Mouse (Mus musculus): ENCODE measurements at regions not wholly inside any gene's neighbourhood (a gene's known extent, or its start where the extent isn't known, plus 50 kb on each side); places are given as distances from the start of the nearest gene placed in this dataset.
"Not testable (repeated sequence)": the region's sequence is repeated elsewhere in the genome, so short reads cannot be mapped to it uniquely, and the experiment has no call there.

DNA sequence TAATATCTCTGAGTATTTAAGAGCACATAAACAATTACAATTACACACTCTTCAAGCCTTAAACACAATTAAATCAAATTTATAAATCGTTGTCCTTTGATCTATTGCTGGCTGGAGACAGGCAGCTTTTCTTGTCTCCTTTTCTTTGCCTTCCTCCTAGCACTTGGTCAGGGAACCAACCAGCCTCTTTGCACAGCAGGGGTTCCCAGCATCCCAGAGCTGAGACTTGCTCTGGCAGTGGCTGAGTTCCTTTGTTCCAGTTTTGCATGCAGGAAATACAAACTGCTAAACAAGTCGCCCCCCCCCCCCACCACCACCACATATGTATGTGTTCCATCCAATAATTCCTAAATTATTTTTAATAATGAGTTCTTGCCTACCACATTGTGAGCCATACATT, 166.7 kb downstream of the Dio2 start:
- Histone ChIP-seq H3K9ac (ENCODE audit: insufficient read depth, low read depth, low read length, poor library complexity, severe bottlenecking) (no peak overlapping the region), H3K36me3 (ENCODE audit: control insufficient read depth, insufficient read depth, low read length, poor library complexity, severe bottlenecking) (no peaks in the 10 kb centered on the region), H3K9me3 (ENCODE audit: control insufficient read depth, insufficient read depth, low read depth, low read length) (no peaks in the 10 kb centered on the region), H3K27ac (ENCODE audit: insufficient read depth, low read depth, low read length, poor library complexity, severe bottlenecking) (no peak overlapping the region), H3K4me1 (ENCODE audit: control insufficient read depth in 2 of 2, insufficient read depth in 2 of 2, low read length in 2 of 2, poor library complexity in 1 of 2) (no peaks in the 10 kb centered on the region), H3K4me3 (ENCODE audit: insufficient read depth in 1 of 2, low read depth in 1 of 2, low read length in 2 of 2, poor library complexity in 1 of 2, severe bottlenecking in 1 of 2) (no peak overlapping the region)
- in situ Hi-C loops (cut with MboI; ENCODE audit: low sequenced_read_pairs in 2 of 2, unreplicated experiment in 2 of 2): loop anchor here in 1 of 2 experiments (25.0 kb wide), 1 partner anchor 741 kb away; no protein-coding TSS in a partner anchor
- no peak for TF ChIP-seq MAFK (IDR thresholded peaks at IDR 0.05; ENCODE audit: insufficient read depth, low read depth, low read length)
- TF ChIP-seq HCFC1 (IDR thresholded peaks at IDR 0.05; ENCODE audit: borderline replicate concordance, insufficient read depth, low read length): no peak
- peak; percentile 12 for DNase-seq (ENCODE audit: low read depth, low spot score)

- Histone ChIP-seq H3K9me3 (ENCODE audit: control insufficient read depth, insufficient read depth, low read depth, low read length) (no peaks in the 10 kb centered on the region), H3K27ac (ENCODE audit: insufficient read depth, low read depth, low read length, poor library complexity, severe bottlenecking) (no peak overlapping the region), H3K9ac (ENCODE audit: insufficient read depth, low read depth, low read length, poor library complexity, severe bottlenecking) (no peak overlapping the region), H3K4me3 (ENCODE audit: insufficient read depth in 1 of 2, low read depth in 1 of 2, low read length in 2 of 2, poor library complexity in 1 of 2, severe bottlenecking in 1 of 2) (no peak overlapping the region), H3K36me3 (ENCODE audit: control insufficient read depth, insufficient read depth, low read length, poor library complexity, severe bottlenecking) (no peaks in the 10 kb centered on the region), H3K4me1 (ENCODE audit: control insufficient read depth in 2 of 2, insufficient read depth in 2 of 2, low read length in 2 of 2, poor library complexity in 1 of 2) (no peaks in the 10 kb centered on the region)
- TF ChIP-seq CHD2 (IDR thresholded peaks at IDR 0.05; ENCODE audit: low read depth, low read length) (no peak), ZC3H11A (IDR thresholded peaks at IDR 0.05; ENCODE audit: borderline replicate concordance, low read depth, low read length) (no peak), ZNF384 (IDR thresholded peaks at IDR 0.05; ENCODE audit: low read depth, low read length) (no peak), HCFC1 (IDR thresholded peaks at IDR 0.05; ENCODE audit: borderline replicate concordance, insufficient read depth, low read length) (no peak), MAFK (IDR thresholded peaks at IDR 0.05; ENCODE audit: insufficient read depth, low read depth, low read length) (no peak)
- in situ Hi-C loops (cut with MboI; ENCODE audit: low sequenced_read_pairs in 2 of 2, unreplicated experiment in 2 of 2): loop anchor here in 1 of 2 experiments (25.0 kb wide), 1 partner anchor 746 kb away; no protein-coding TSS in a partner anchor
- no peak for DNase-seq (ENCODE audit: low read depth, low spot score)
Measured at GRCm38 (mm10) chr12:90566349-90566748, 171.9 kb downstream of the Dio2 start.

- Histone ChIP-seq H3K4me1 (ENCODE audit: control insufficient read depth in 2 of 2, insufficient read depth in 2 of 2, low read length in 2 of 2, poor library complexity in 1 of 2) (no peaks in the 10 kb centered on the region), H3K36me3 (ENCODE audit: control insufficient read depth, insufficient read depth, low read length, poor library complexity, severe bottlenecking) (no peaks in the 10 kb centered on the region), H3K27ac (ENCODE audit: insufficient read depth, low read depth, low read length, poor library complexity, severe bottlenecking) (no peak overlapping the region), H3K9ac (ENCODE audit: insufficient read depth, low read depth, low read length, poor library complexity, severe bottlenecking) (no peak overlapping the region), H3K9me3 (ENCODE audit: control insufficient read depth, insufficient read depth, low read depth, low read length) (no peaks in the 10 kb centered on the region), H3K4me3 (ENCODE audit: insufficient read depth in 1 of 2, low read depth in 1 of 2, low read length in 2 of 2, poor library complexity in 1 of 2, severe bottlenecking in 1 of 2) (no peak overlapping the region)
- TF ChIP-seq ZC3H11A (IDR thresholded peaks at IDR 0.05; ENCODE audit: borderline replicate concordance, low read depth, low read length) (no peak), HCFC1 (IDR thresholded peaks at IDR 0.05; ENCODE audit: borderline replicate concordance, insufficient read depth, low read length) (no peak), MAFK (IDR thresholded peaks at IDR 0.05; ENCODE audit: insufficient read depth, low read depth, low read length) (no peak), ZNF384 (IDR thresholded peaks at IDR 0.05; ENCODE audit: low read depth, low read length) (no peak), CHD2 (IDR thresholded peaks at IDR 0.05; ENCODE audit: low read depth, low read length) (no peak)
- DNase-seq (ENCODE audit: low read depth, low spot score): no peak
- in situ Hi-C loops (cut with MboI; ENCODE audit: low sequenced_read_pairs in 2 of 2, unreplicated experiment in 2 of 2): loop anchor here in 1 of 2 experiments (25.0 kb wide), 1 partner anchor 747 kb away; no protein-coding TSS in a partner anchor
Measured at GRCm38 (mm10) chr12:90565051-90565450, 173.2 kb downstream of the Dio2 start.

DNA sequence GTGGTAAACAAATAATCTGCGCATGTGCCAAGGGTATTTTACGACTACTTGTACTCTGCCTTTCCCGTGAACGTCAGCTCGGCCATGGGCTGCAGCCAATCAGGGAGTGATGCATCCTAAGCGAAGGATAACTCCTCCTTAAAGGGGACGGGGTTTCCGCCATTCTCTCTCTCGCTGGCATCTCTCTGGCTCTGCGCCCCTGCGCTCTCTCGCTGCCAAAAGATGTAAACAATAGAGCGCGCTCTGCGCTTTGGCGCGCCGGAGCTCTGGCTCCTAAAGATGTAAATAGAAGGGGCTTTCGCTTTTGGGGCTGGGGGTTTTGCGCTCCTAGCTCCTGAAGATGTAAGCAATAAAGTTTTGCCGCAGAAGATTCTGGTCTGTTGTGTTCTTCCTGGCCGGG, 173.6 kb downstream of the Dio2 start:
- not testable (repeated sequence) for DNase-seq (ENCODE audit: low read depth, low spot score); H3K4me1 ChIP-seq (ENCODE audit: control insufficient read depth in 2 of 2, insufficient read depth in 2 of 2, low read length in 2 of 2, poor library complexity in 1 of 2); H3K9ac ChIP-seq (ENCODE audit: insufficient read depth, low read depth, low read length, poor library complexity, severe bottlenecking); H3K27ac ChIP-seq (ENCODE audit: insufficient read depth, low read depth, low read length, poor library complexity, severe bottlenecking); H3K4me3 ChIP-seq (ENCODE audit: insufficient read depth in 1 of 2, low read depth in 1 of 2, low read length in 2 of 2, poor library complexity in 1 of 2, severe bottlenecking in 1 of 2); H3K9me3 ChIP-seq (ENCODE audit: control insufficient read depth, insufficient read depth, low read depth, low read length); H3K36me3 ChIP-seq (ENCODE audit: control insufficient read depth, insufficient read depth, low read length, poor library complexity, severe bottlenecking)
- in situ Hi-C loops (cut with MboI; ENCODE audit: low sequenced_read_pairs in 2 of 2, unreplicated experiment in 2 of 2): loop anchor here in 1 of 2 experiments (25.0 kb wide), 1 partner anchor 748 kb away; no protein-coding TSS in a partner anchor

DNA sequence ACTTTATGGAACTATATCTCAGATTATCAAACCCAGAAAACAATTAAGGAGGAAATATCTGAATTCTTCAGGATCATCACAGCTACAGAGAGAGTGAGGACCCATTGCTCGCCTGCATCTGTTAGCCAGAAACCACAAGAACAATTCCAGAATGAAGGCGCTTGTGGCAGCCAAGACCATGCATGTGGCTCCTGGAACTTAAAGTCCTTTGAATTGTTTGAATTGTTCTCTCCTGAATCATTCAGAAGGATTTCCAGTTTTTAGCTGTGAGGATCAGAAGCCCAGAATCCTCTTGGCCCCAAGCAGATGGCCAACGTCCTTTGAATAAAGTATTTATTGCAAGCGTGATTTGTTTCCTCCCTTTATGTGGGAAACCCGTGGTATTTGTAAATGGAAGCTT, 195.9 kb downstream of the Dio2 start:
- Histone ChIP-seq H3K36me3 (ENCODE audit: control insufficient read depth, insufficient read depth, low read length, poor library complexity, severe bottlenecking) (no peaks in the 10 kb centered on the region), H3K4me3 (ENCODE audit: insufficient read depth in 1 of 2, low read depth in 1 of 2, low read length in 2 of 2, poor library complexity in 1 of 2, severe bottlenecking in 1 of 2) (no peak overlapping the region), H3K9me3 (ENCODE audit: control insufficient read depth, insufficient read depth, low read depth, low read length) (no peaks in the 10 kb centered on the region), H3K27ac (ENCODE audit: insufficient read depth, low read depth, low read length, poor library complexity, severe bottlenecking) (no peak overlapping the region), H3K9ac (ENCODE audit: insufficient read depth, low read depth, low read length, poor library complexity, severe bottlenecking) (no peak overlapping the region), H3K4me1 (ENCODE audit: control insufficient read depth in 2 of 2, insufficient read depth in 2 of 2, low read length in 2 of 2, poor library complexity in 1 of 2) (no peaks in the 10 kb centered on the region)
- TF ChIP-seq ZC3H11A (IDR thresholded peaks at IDR 0.05; ENCODE audit: borderline replicate concordance, low read depth, low read length) (no peak), ZNF384 (IDR thresholded peaks at IDR 0.05; ENCODE audit: low read depth, low read length) (no peak), MAFK (IDR thresholded peaks at IDR 0.05; ENCODE audit: insufficient read depth, low read depth, low read length) (no peak), HCFC1 (IDR thresholded peaks at IDR 0.05; ENCODE audit: borderline replicate concordance, insufficient read depth, low read length) (no peak)
- in situ Hi-C loops (cut with MboI; ENCODE audit: low sequenced_read_pairs in 2 of 2, unreplicated experiment in 2 of 2): no loop called here
- DNase-seq (ENCODE audit: low read depth, low spot score): no peak

Measured in ES-E14 (cell line).